Comparison of ENCODE assay signal across 22 mouse cellular contexts in the genomic region with DNA sequence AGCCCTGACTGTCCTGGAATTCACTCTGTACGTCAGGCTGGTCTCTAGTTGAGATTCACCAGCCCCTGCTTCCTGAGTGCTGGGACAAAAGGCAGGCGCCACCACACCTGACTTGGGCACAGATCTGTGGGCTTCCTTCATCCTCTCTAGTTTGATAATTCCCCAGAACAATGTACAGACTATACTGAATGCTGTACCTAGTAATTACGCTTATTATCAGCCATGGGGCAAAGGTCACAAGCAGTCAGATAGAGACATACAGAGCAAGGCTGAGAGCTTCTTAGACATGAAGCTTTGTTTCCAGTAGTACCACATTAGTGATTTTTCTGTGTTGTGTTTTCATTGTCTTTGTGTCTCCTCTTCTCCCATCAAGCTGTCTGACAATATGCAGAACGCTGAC. TPM values are rescaled to one million over a fixed set of nuclear protein-coding genes. Genes with fewer than 3 reads are reported as not detected.
A peak's percentile ranks its signal among the peaks of the same experiment; 100 is the strongest.
DNase-seq lines count a peak whose midpoint lies in the region; ATAC-seq and TF ChIP-seq lines count a peak whose summit lies in the region.
"Had no signal": no experiment of that assay in that cellular context is flagged by ENCODE, and none has a peak within 500 bp of the region (broad histone marks: within the 10 kb centered on the region; RNA-seq: fewer than 3 reads in every experiment).

No protein-coding gene starts in this region.

- DNase-seq in kidney, postnatal 25 days = no peak
- no peak for DNase-seq in left cerebral cortex, postnatal 14 days (ENCODE audit: low spot score in 2 of 2)
- DNase-seq in layer of hippocampus, adult 8-10 months (ENCODE audit: low spot score in 2 of 2) = no peak
- DNase-seq: adrenal gland, adult 2 months; adrenal gland, postnatal 10 days; adrenal gland, postnatal 25 days; cerebellum, adult 11 months; cerebellum, adult 18-20 months; cerebellum, adult 8-10 months; cerebellum, adult 9-11 months; cerebellum, postnatal 14 days; cerebellum, postnatal 36 days; embryo, embryonic 11 days had no signal

- no peak overlapping the region for H3K4me3 ChIP-seq in intestine, embryonic 15.5 days (replicated peaks)
- no peak overlapping the region for H3K4me3 ChIP-seq in intestine, postnatal 0 days (ENCODE audit: low read depth, low read length)
- H3K4me3 ChIP-seq: embryonic facial prominence, embryonic 13.5 days; embryonic facial prominence, embryonic 15.5 days; erythroblast, embryonic 14.5 days; forebrain, embryonic 10.5 days; forebrain, embryonic 12.5 days had no signal

- H3K36me3 ChIP-seq in intestine, embryonic 15.5 days = peaks cover 13% of the 10 kb centered on the region; the same call in 1 of the 2 replicates
- peaks cover 24% of the 10 kb centered on the region for H3K36me3 ChIP-seq in intestine, postnatal 0 days (ENCODE audit: control insufficient read depth, insufficient read depth)

- peak; percentile 94 for ATAC-seq in intestine, embryonic 15.5 days
- peak; percentile 85 for ATAC-seq in intestine, postnatal 0 days
- ATAC-seq: forebrain, embryonic 14.5 days; forebrain, embryonic 16.5 days had no signal

- TF ChIP-seq CTCF in intestine, postnatal 0 days (IDR thresholded peaks at IDR 0.05; ENCODE audit: low read depth) = no peak

- no peaks in the 10 kb centered on the region for H3K27me3 ChIP-seq in intestine, embryonic 15.5 days (replicated peaks)
- no peaks in the 10 kb centered on the region for H3K27me3 ChIP-seq in intestine, postnatal 0 days (replicated peaks; ENCODE audit: control insufficient read depth, insufficient read depth, low read length)
- H3K27me3 ChIP-seq: embryonic facial prominence, embryonic 13.5 days; embryonic facial prominence, embryonic 15.5 days; forebrain, embryonic 12.5 days had no signal

- no peaks in the 10 kb centered on the region for H3K4me1 ChIP-seq in intestine, embryonic 15.5 days (replicated peaks)
- H3K4me1 ChIP-seq in intestine, postnatal 0 days (replicated peaks; ENCODE audit: control insufficient read depth, insufficient read depth, low read length) = no peaks in the 10 kb centered on the region
- H3K4me1 ChIP-seq: embryonic facial prominence, embryonic 13.5 days; embryonic facial prominence, embryonic 15.5 days; forebrain, embryonic 10.5 days; forebrain, embryonic 12.5 days had no signal

- H3K9ac ChIP-seq in intestine, embryonic 15.5 days = no peak overlapping the region
- no peak overlapping the region for H3K9ac ChIP-seq in intestine, postnatal 0 days (ENCODE audit: low read depth, low read length)
- H3K9ac ChIP-seq: embryonic facial prominence, embryonic 13.5 days; embryonic facial prominence, embryonic 15.5 days; forebrain, embryonic 12.5 days had no signal

- no peak overlapping the region for H3K27ac ChIP-seq in intestine, embryonic 15.5 days
- no peak overlapping the region for H3K27ac ChIP-seq in intestine, postnatal 0 days (ENCODE audit: low read depth, low read length)
- H3K27ac ChIP-seq: embryonic facial prominence, embryonic 13.5 days; embryonic facial prominence, embryonic 15.5 days; forebrain, embryonic 10.5 days; forebrain, embryonic 12.5 days had no signal

- no peaks in the 10 kb centered on the region for H3K9me3 ChIP-seq in intestine, embryonic 15.5 days
- no peaks in the 10 kb centered on the region for H3K9me3 ChIP-seq in intestine, postnatal 0 days (ENCODE audit: control insufficient read depth)
- H3K9me3 ChIP-seq: embryonic facial prominence, embryonic 13.5 days; embryonic facial prominence, embryonic 15.5 days; forebrain, embryonic 12.5 days had no signal

- no peak overlapping the region for H3K4me2 ChIP-seq in intestine, embryonic 15.5 days (replicated peaks)
- no peak overlapping the region for H3K4me2 ChIP-seq in intestine, postnatal 0 days (replicated peaks; ENCODE audit: low read depth)
- H3K4me2 ChIP-seq: embryonic facial prominence, embryonic 13.5 days; embryonic facial prominence, embryonic 15.5 days; forebrain, embryonic 12.5 days had no signal

- intact Hi-C loops in left cerebral cortex, postnatal 14 days (cut with DNase I) = no loop called here

- WGBS in intestine, embryonic 15.5 days = 70% methylated on average over 4 of the region's 4 CpGs
- 56% methylated on average over 4 of the region's 4 CpGs for WGBS in intestine, postnatal 0 days

RNA-seq across cellular contexts. Expression of gene Nudt15, which starts 23.1 kb away (rescaled TPM):
- 6.3 and 6.7 TPM in 2 replicates for polyA plus RNA-seq in intestine, embryonic 15.5 days (2015; fragmentation: Nextera tagmentation; extraction: Ambion mirVana)
- polyA plus RNA-seq in intestine, postnatal 0 days (2015; fragmentation: Nextera tagmentation; extraction: Ambion mirVana) = 2.5 and 2.8 TPM in 2 replicates
- total RNA-seq in left cerebral cortex, postnatal 14 days (2021) = 1 to 10 TPM; 5.8 to 8.0 TPM
- 1 to 10 TPM; 5.2 to 7.3 (median 6.5) TPM for total RNA-seq in layer of hippocampus, adult 8-10 months (2022)

RNA-seq across cellular contexts. Expression of gene Sucla2, which starts 46.0 kb away (rescaled TPM):
- polyA plus RNA-seq in intestine, embryonic 15.5 days (2015; fragmentation: Nextera tagmentation; extraction: Ambion mirVana) = 117 and 132 TPM in 2 replicates
- 185 and 202 TPM in 2 replicates for polyA plus RNA-seq in intestine, postnatal 0 days (2015; fragmentation: Nextera tagmentation; extraction: Ambion mirVana)
- 100 to 1,000 TPM; 150 to 155 TPM for total RNA-seq in left cerebral cortex, postnatal 14 days (2021)
- 100 to 1,000 TPM; 143 to 164 (median 157) TPM for total RNA-seq in layer of hippocampus, adult 8-10 months (2022)
